Mouse (Mus musculus) cortical plate, adult 2 months (tissue): ENCODE results near the gene Tmem212. TPM values are rescaled to one million over a fixed set of nuclear protein-coding genes. Genes with fewer than 3 reads are reported as not detected.
"Not testable (repeated sequence)": the region's sequence is repeated elsewhere in the genome, so short reads cannot be mapped to it uniquely, and the experiment has no call there.

ENCODE experiments used
- H3K27ac ChIP-seq: fragments of 200-500 bp; 2 replicates; pipeline ENCODE4 v1.5.1; 2012; ENCODE audit warnings: low read length, control low read depth, inconsistent platforms; ENCODE audit not compliant: insufficient read depth
- H3K4me1 ChIP-seq: fragments of 200-500 bp; 2 replicates; pipeline ENCODE4 v1.6.1; 2011; ENCODE audit warnings: low read length; ENCODE audit not compliant: control insufficient read depth, insufficient read depth
- H3K4me3 ChIP-seq: fragments of 200-500 bp; 2 replicates; pipeline ENCODE4 v1.5.1; 2011; ENCODE audit warnings: mild to moderate bottlenecking, low read length, control low read depth; ENCODE audit not compliant: insufficient read depth
- CTCF ChIP-seq: fragments of 200-500 bp; IDR thresholded peaks from 2 replicates; pipeline ENCODE4 v1.5.1; 2011; ENCODE audit warnings: mild to moderate bottlenecking, control low read depth, low read length; ENCODE audit not compliant: insufficient read depth; ENCODE audit errors: extremely low read depth
- POLR2A ChIP-seq: fragments of 200-500 bp; IDR thresholded peaks from 2 replicates; pipeline ENCODE4 v1.6.1; 2011; ENCODE audit warnings: mild to moderate bottlenecking, low read length, control low read depth; ENCODE audit not compliant: insufficient read depth; ENCODE audit errors: extremely low read depth
- polyA plus RNA-seq: library from polyadenylated mRNA; depleted of rRNA; stranded (reverse); fragments of >200 nt; gene quantifications from 2 replicates; pipeline ENCODE4 v1.2.3, GENCODE M21; 2012; rRNA removed

Gene Tmem212
- polyA plus RNA-seq: 0.89 and 3.3 TPM in 2 replicates

DNA sequence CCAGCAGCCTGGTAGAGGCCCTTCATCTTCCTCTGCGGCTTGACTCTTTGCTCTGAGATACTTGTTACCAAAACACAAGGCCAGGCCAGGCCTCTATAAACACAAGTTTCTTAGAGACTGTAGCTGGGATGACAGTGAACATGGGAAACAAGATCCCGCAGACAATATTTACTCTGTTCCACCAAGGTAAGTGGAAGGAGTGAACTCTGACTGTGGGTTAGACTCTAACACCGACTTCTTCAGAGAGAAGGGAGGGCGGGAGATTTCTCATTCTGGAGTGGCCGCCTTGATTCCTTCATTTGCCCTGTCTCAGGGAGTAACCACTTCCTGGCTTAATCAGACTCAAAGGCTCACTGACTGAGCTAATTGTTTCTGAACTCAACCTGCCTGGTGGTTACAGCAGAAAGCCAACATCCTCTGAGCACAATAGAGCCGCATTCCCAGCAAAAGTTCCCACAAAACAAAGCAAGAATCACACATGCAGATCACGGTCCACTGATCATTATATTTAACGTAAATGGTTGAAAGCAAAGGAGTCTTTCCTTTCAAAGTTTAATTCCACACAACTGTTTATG, at the start of gene Tmem212:
TSS of gene Tmem212 (minus strand) at position 51 of the 575 bp plus-strand sequence.
- Histone ChIP-seq H3K4me1 (no peaks in the 10 kb centered on the region), H3K4me3 (no peak within 1 kb of the TSS), H3K27ac (no peak within 1 kb of the TSS)
- TF ChIP-seq CTCF (no peak), POLR2A (no peak)

DNA sequence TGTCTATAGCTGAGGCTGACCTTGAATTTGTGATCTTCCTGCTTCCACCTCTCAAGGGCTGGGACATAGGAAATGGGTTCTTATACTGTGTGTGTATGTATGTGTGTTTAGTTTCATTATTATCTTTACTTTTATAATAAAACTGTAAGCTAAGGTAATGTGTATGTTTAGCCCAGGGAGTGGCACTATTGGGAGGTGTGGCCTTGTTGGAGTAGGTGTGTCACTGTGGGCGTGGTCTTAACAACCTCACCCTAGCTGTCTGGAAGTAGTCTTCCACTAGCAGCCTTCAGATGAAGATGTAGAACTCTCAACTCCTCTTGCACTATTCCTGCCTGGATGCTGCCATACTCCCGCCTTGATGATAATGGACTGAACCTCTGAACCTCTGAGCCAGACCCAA, 49.2 kb upstream of the Tmem212 start:
- not testable (repeated sequence) for H3K4me1 ChIP-seq, H3K27ac ChIP-seq, H3K4me3 ChIP-seq

DNA sequence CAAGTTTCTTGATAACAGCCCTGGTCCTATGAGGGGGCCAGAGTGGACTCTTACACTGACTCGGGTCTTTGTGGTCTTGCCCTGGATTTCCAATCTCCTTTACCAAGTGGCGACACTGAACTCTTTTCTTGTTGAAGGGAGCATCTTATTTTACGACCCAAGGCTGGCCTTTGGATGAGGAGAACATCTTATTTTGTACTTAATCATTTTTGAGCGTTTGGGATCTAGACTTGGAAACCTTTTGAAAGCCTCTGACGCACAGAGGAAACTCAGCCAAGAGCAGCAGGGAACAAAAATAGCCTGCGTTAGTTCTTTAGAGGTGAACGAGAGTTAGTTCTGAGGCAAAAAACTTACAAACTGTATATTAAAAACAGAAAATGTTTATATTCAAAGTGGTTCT, 46.8 kb upstream of the Tmem212 start:
- Histone ChIP-seq H3K4me1 (no peaks in the 10 kb centered on the region), H3K4me3 (no peak overlapping the region), H3K27ac (no peak overlapping the region)
- TF ChIP-seq CTCF (no peak), POLR2A (no peak)

DNA sequence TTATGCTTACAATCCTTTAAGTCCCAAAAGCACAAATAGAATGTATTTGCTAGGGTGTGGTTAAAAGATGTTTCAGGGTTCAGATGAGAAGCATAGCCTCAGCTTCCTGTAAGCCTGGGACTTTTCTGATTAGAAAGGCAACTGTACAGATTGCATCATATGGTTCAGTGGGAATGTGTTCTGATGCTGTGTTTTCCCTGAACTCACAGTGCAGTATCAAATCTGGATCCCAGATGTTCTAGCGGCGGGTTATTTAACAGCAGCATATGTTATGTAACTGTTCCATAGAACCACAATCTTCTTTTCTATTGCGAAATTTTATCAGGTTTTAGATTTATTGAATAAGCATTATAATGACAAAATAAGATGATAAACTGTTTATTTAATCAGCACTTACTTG, 45.5 kb upstream of the Tmem212 start:
- H3K4me3 ChIP-seq: no peak overlapping the region
- H3K27ac ChIP-seq: no peak overlapping the region
- no peak for TF ChIP-seq POLR2A
- TF ChIP-seq CTCF: no peak

DNA sequence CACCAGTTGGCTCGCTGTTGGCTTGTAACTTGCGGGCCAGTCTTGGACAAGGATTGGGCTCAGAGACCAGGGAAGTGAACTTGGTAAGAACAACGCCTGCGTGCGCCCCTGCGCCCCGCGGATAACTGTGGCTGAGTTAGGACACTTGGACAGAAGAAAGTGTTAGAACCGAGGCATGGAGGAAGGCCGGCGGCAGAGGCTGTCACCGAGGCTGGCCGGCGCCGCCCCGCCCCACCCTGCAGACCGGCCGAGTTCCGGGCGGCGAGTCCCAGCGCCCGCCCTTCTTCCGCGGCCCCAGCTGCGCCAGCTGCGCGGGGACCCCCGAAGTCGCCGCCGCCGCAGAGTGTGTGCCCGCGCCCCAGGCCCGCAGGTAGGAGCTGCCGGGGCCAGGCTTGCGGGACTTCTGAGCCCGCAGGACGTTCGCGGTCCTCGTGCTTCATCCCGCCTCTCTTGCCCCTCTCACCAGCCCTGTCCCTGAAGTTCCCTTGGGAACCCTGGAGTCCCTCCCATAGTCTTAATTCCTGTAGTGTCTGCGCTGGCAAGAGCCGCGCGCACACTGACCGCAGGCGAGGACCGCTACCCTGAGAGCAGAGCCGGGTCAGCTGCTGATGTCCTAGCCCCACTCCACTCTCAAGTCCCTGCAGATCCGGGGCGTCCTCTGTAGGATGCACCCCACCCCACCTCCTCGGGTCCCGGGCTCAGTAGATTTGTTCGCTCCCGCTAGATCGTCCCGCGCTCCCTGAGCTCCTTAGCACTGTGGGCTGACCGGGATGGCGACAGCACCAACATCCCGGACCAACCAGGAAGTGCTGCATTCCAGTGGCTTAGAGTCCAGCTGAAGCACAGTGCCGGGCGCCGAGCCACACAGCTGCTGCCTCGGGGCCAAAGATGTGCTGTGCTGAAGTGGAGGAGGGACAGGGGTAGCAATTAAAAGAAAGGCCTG, 42.5 kb upstream of the Tmem212 start, which contains the start of gene Pld1:
TSS of gene Pld1 (plus strand) at position 315 of the 943 bp plus-strand sequence.
- H3K27ac ChIP-seq: peak within 1 kb of the TSS; percentile 94
- TF ChIP-seq POLR2A (peak; percentile 44; the same call in 1 of the 2 replicates), CTCF (no peak)
- peak within 1 kb of the TSS; percentile 35 for H3K4me3 ChIP-seq
- no peaks in the 10 kb centered on the region for H3K4me1 ChIP-seq

More for the DNA sequence above, 45.5 kb upstream of the Tmem212 start:
- H3K4me1 ChIP-seq: no peaks in the 10 kb centered on the region

DNA sequence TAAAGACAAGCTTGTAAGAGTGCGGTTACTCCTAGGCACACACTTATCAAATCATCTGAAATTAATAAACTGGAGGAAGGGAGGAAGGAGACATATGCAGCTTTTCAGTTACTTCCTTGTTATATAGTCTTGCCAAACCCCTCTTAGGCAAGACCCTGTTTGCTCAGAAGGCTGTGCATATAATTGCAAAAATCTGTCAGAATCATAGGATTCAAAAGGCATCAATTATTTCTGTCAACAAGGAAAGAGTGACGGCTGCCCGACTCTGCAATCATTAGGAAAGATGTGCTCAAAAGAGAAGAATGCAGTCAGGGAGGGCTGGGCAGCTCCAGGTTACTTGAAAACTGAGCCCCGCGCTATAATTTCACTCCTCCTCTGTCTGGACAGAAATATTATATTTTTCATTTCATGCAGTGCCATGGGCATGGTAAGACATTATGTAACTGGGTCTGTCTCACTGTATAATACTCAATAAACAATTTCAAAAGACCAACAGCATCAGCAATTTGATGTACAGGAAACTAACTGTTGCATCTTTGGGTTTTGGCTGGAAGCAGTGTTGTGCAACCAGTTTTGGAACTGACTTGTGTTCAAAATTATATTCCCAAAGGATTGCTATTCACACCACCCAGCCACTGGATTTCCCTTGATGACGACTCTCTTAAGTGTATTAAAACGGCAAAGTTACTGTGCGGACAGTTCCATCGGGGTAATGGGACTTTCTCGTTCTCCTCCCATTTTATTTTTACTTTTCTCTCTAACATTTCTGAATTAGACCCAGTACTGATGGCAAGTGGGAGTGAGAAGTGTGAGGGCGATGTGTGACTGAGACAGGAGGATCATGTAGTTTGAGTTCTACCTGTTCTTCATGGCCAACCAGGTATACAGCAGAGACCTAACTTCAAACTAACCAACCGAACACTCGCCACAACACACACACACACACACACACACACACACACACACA, 41.3 kb upstream of the Tmem212 start:
- no peak for TF ChIP-seq POLR2A
- no peak for TF ChIP-seq CTCF
- 0 out of 2 replicates have a peak overlapping the region, but pooled peaks have one; percentile 90 for H3K27ac ChIP-seq
- H3K4me1 ChIP-seq: no peaks in the 10 kb centered on the region
- H3K4me3 ChIP-seq: no peak overlapping the region; the same call in 1 of the 2 replicates

DNA sequence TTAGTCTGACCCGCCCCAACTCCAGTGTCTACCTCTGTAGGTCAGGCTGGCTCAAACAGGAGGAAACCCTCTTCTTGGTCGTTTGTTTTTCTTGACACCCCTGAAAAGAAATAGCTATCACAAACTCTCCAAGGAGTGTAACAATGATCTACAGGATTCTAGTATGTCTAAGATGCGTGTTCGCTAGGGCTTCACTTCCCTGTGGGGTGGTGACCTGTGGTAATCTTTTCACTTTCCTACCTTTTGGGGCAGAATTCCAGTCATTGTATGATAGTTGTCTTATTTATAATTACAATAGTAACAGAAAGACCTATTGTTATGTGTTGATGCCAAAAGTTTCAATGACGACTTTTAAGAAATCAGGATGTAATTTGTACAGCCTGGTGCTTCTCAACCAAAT, 40.6 kb upstream of the Tmem212 start:
- H3K27ac ChIP-seq: no peak overlapping the region
- TF ChIP-seq POLR2A (no peak), CTCF (no peak)

DNA sequence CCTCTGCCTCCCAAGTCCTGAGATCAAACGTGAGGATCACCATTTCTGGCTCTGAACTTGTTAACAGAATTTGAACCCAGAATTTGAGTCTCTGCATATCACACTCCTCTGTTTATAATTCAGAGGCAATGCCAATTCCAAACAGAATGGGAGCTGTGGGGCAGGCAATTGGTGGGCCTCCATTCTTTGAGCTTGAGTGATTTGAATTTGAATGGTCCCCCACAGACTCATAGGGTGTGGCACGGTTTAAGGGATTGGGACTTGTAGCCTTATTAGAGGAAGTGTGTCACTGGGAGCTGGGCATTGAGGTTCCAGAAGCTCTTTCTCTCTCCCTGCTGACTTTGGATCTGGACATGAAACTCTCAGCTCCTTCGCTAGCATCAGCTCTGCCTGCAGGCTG, 39.5 kb upstream of the Tmem212 start:
- Histone ChIP-seq H3K4me1 (no peaks in the 10 kb centered on the region), H3K4me3 (no peak overlapping the region), H3K27ac (no peak overlapping the region)
- no peak for TF ChIP-seq POLR2A
- TF ChIP-seq CTCF: no peak

More for the DNA sequence above, 40.6 kb upstream of the Tmem212 start:
- H3K4me3 ChIP-seq: no peak overlapping the region
- no peaks in the 10 kb centered on the region for H3K4me1 ChIP-seq

DNA sequence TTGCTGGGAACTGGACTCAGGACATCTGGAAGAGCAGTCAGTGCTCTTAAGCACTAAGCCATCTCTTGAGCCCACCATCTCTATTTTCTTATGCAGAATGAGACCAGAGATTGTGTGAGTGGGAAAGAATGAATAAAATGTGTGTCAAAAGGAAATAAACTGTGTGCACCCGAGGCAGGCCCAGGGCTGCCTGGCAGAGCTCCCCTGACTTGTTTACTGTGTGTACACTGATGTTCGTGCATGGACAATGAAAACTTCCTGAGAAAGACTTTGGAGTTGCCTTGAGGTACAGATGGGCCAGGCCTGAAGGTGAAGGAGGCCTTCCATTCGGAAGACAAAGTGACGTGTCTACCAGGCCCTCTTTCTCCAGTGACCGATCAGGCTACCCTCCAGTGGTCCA, 36.2 kb upstream of the Tmem212 start:
- no peak for TF ChIP-seq POLR2A
- TF ChIP-seq CTCF: no peak

More for the DNA sequence above, 36.2 kb upstream of the Tmem212 start:
- Histone ChIP-seq H3K4me1 (no peaks in the 10 kb centered on the region), H3K27ac (no peak overlapping the region), H3K4me3 (no peak overlapping the region)
